Mouse (Mus musculus): ENCODE results near the gene Fbxo17. TPM values are rescaled to one million over a fixed set of nuclear protein-coding genes. Genes with fewer than 3 reads are reported as not detected.

Fbxo17 gene
- polyA plus RNA-seq, 1 experiment from 2014 or later, result 1.1 TPM

GRCm38 (mm10) chr7:28739829-28740228 lies 23.2 kb downstream of the Fbxo17 start:
- H3K36me3 ChIP-seq (replicated peaks), result peaks cover 12% of the 10 kb centered on the region
- H3K4me3 ChIP-seq (replicated peaks), result no peak overlapping the region
- no peaks in the 10 kb centered on the region for H3K27me3 ChIP-seq
- ATAC-seq (ENCODE audit: insufficient read depth), result no peak
- no peaks in the 10 kb centered on the region for H3K9me3 ChIP-seq (replicated peaks)
- no peak overlapping the region for H3K4me2 ChIP-seq
- 81% methylated on average over 21 of the region's 21 CpGs for WGBS (ENCODE audit: insufficient replicate concordance)
- no peak overlapping the region for H3K9ac ChIP-seq
- H3K27ac ChIP-seq (replicated peaks), result no peak overlapping the region
- peaks cover 26% of the 10 kb centered on the region for H3K4me1 ChIP-seq (replicated peaks)

GRCm38 (mm10) chr7:28740949-28741348 lies 24.3 kb downstream of the Fbxo17 start:
- no peaks in the 10 kb centered on the region for H3K9me3 ChIP-seq (replicated peaks)
- peak overlapping the region; percentile 78 for H3K4me2 ChIP-seq
- H3K36me3 ChIP-seq (replicated peaks), result peaks cover 16% of the 10 kb centered on the region
- H3K9ac ChIP-seq, result peak overlapping the region; percentile 77
- peak overlapping the region; percentile 86 for H3K4me3 ChIP-seq (replicated peaks)
- WGBS (ENCODE audit: insufficient replicate concordance), result 32% methylated on average over 9 of the region's 9 CpGs
- H3K27ac ChIP-seq (replicated peaks), result peak overlapping the region; percentile 75
- peaks cover 26% of the 10 kb centered on the region for H3K4me1 ChIP-seq (replicated peaks)
- no peaks in the 10 kb centered on the region for H3K27me3 ChIP-seq
- ATAC-seq (ENCODE audit: insufficient read depth), result no peak

GRCm38 (mm10) chr7:28741368-28741708 lies 24.7 kb downstream of the Fbxo17 start:
- ATAC-seq (ENCODE audit: insufficient read depth), result peak; percentile 2; the same call in 1 of the 2 replicates
- Histone ChIP-seq H3K4me2 (peak overlapping the region; percentile 78), H3K36me3 (replicated peaks) (peaks cover 20% of the 10 kb centered on the region), H3K27ac (replicated peaks) (peak overlapping the region; percentile 75), H3K4me3 (replicated peaks) (peak overlapping the region; percentile 86), H3K27me3 (no peaks in the 10 kb centered on the region), H3K4me1 (replicated peaks) (peaks cover 26% of the 10 kb centered on the region), H3K9me3 (replicated peaks) (no peaks in the 10 kb centered on the region), H3K9ac (peak overlapping the region; percentile 77)
- WGBS (ENCODE audit: insufficient replicate concordance), result under 1% methylated on average over 13 of the region's 13 CpGs

GRCm38 (mm10) chr7:28741709-28742438 lies 25.3 kb downstream of the Fbxo17 start, which contains the start of the genes Mrps12 and Sars2:
TSS of gene Mrps12 (minus strand) at chr7:28741820.
TSS of gene Sars2 (plus strand) at chr7:28741992.
- H3K9me3 ChIP-seq (replicated peaks), result no peaks in the 10 kb centered on the region

GRCm38 (mm10) chr7:28749935-28750334 lies 33.3 kb downstream of the Fbxo17 start:
- H3K4me2 ChIP-seq, result no peak overlapping the region
- H3K4me3 ChIP-seq (replicated peaks), result no peak overlapping the region
- H3K36me3 ChIP-seq (replicated peaks), result peaks cover 12% of the 10 kb centered on the region; the same call in 1 of the 2 replicates
- no peaks in the 10 kb centered on the region for H3K4me1 ChIP-seq (replicated peaks)
- no peaks in the 10 kb centered on the region for H3K9me3 ChIP-seq (replicated peaks)
- peaks cover under 1% of the 10 kb centered on the region; the same call in 1 of the 2 replicates for H3K27me3 ChIP-seq
- no peak overlapping the region for H3K27ac ChIP-seq (replicated peaks)
- WGBS (ENCODE audit: insufficient replicate concordance), result 78% methylated on average over 7 of the region's 7 CpGs
- H3K9ac ChIP-seq, result no peak overlapping the region
- ATAC-seq (ENCODE audit: insufficient read depth), result no peak

More at GRCm38 (mm10) chr7:28741709-28742438, 25.3 kb downstream of the Fbxo17 start, which contains the start of the genes Mrps12 and Sars2:
- peak within 1 kb of the TSS; percentile 84 for H3K27ac ChIP-seq (replicated peaks)
- H3K4me2 ChIP-seq, result peak within 1 kb of the TSS; percentile 78
- H3K9ac ChIP-seq, result peak within 1 kb of the TSS; percentile 77
- peak; percentile 94 for ATAC-seq (ENCODE audit: insufficient read depth)
- no peaks in the 10 kb centered on the region for H3K27me3 ChIP-seq
- H3K36me3 ChIP-seq (replicated peaks), result peaks cover 21% of the 10 kb centered on the region
- peaks cover 26% of the 10 kb centered on the region for H3K4me1 ChIP-seq (replicated peaks)
- under 1% methylated on average over 39 of the region's 39 CpGs for WGBS (ENCODE audit: insufficient replicate concordance)
- H3K4me3 ChIP-seq (replicated peaks), result peak within 1 kb of the TSS; percentile 86

GRCm38 (mm10) chr7:28756079-28756478 lies 39.5 kb downstream of the Fbxo17 start, which contains the start of gene Ccer2:
TSS of gene Ccer2 (plus strand) at chr7:28756174.
- Histone ChIP-seq H3K36me3 (replicated peaks) (peaks cover 23% of the 10 kb centered on the region), H3K27ac (replicated peaks) (no peak within 1 kb of the TSS), H3K27me3 (peaks cover 26% of the 10 kb centered on the region), H3K4me2 (no peak within 1 kb of the TSS), H3K4me3 (replicated peaks) (no peak within 1 kb of the TSS), H3K9ac (no peak within 1 kb of the TSS), H3K4me1 (replicated peaks) (peaks cover 7% of the 10 kb centered on the region; the same call in 1 of the 2 replicates), H3K9me3 (replicated peaks) (no peaks in the 10 kb centered on the region)
- ATAC-seq (ENCODE audit: insufficient read depth), result no peak
- 5% methylated on average over 17 of the region's 17 CpGs for WGBS (ENCODE audit: insufficient replicate concordance)

GRCm38 (mm10) chr7:28758623-28759022 lies 42.0 kb downstream of the Fbxo17 start:
- ATAC-seq (ENCODE audit: insufficient read depth), result no peak
- peaks cover 26% of the 10 kb centered on the region for H3K27me3 ChIP-seq
- H3K9me3 ChIP-seq (replicated peaks), result no peaks in the 10 kb centered on the region
- WGBS (ENCODE audit: insufficient replicate concordance), result 76% methylated on average over 13 of the region's 13 CpGs
- peaks cover 7% of the 10 kb centered on the region; the same call in 1 of the 2 replicates for H3K4me1 ChIP-seq (replicated peaks)
- peaks cover 42% of the 10 kb centered on the region for H3K36me3 ChIP-seq (replicated peaks)
- no peak overlapping the region for H3K27ac ChIP-seq (replicated peaks)
- no peak overlapping the region for H3K9ac ChIP-seq
- no peak overlapping the region for H3K4me3 ChIP-seq (replicated peaks)
- H3K4me2 ChIP-seq, result no peak overlapping the region

- peaks cover 42% of the 10 kb centered on the region for H3K36me3 ChIP-seq (replicated peaks)
- H3K27ac ChIP-seq (replicated peaks), result no peak overlapping the region
- H3K4me2 ChIP-seq, result no peak overlapping the region
- H3K9ac ChIP-seq, result no peak overlapping the region
- WGBS (ENCODE audit: insufficient replicate concordance), result 88% methylated on average over 9 of the region's 9 CpGs
- peaks cover 19% of the 10 kb centered on the region for H3K4me1 ChIP-seq (replicated peaks)
- H3K27me3 ChIP-seq, result peaks cover 6% of the 10 kb centered on the region; the same call in 1 of the 2 replicates
- no peak for ATAC-seq (ENCODE audit: insufficient read depth)
- H3K9me3 ChIP-seq (replicated peaks), result no peaks in the 10 kb centered on the region
- H3K4me3 ChIP-seq (replicated peaks), result no peak overlapping the region
Observed at GRCm38 (mm10) chr7:28761907-28762306, 45.3 kb downstream of the Fbxo17 start.

GRCm38 (mm10) chr7:28765211-28765610 lies 48.6 kb downstream of the Fbxo17 start:
- no peak for ATAC-seq (ENCODE audit: insufficient read depth)
- 0 out of 2 replicates have a peak overlapping the region, but pooled peaks have one; percentile 72 for H3K9ac ChIP-seq

GRCm38 (mm10) chr7:28766173-28766879 lies 49.7 kb downstream of the Fbxo17 start, which contains the start of gene Sirt2:
TSS of gene Sirt2 (plus strand) at chr7:28766735.
- H3K4me1 ChIP-seq (replicated peaks), result peaks cover 58% of the 10 kb centered on the region
- H3K4me3 ChIP-seq (replicated peaks), result peak within 1 kb of the TSS; percentile 80
- H3K9me3 ChIP-seq (replicated peaks), result no peaks in the 10 kb centered on the region
- H3K4me2 ChIP-seq, result peak within 1 kb of the TSS; percentile 85
- H3K27me3 ChIP-seq, result no peaks in the 10 kb centered on the region
- ATAC-seq (ENCODE audit: insufficient read depth), result peak; percentile 96
- H3K9ac ChIP-seq, result peak within 1 kb of the TSS; percentile 80
- H3K36me3 ChIP-seq (replicated peaks), result peaks cover 16% of the 10 kb centered on the region
- peak within 1 kb of the TSS; percentile 59; the same call in 1 of the 2 replicates for H3K27ac ChIP-seq (replicated peaks)
- WGBS (ENCODE audit: insufficient replicate concordance), result under 1% methylated on average over 45 of the region's 45 CpGs

More at GRCm38 (mm10) chr7:28765211-28765610, 48.6 kb downstream of the Fbxo17 start:
- Histone ChIP-seq H3K36me3 (replicated peaks) (peaks cover 27% of the 10 kb centered on the region), H3K9me3 (replicated peaks) (no peaks in the 10 kb centered on the region), H3K27me3 (no peaks in the 10 kb centered on the region), H3K4me3 (replicated peaks) (peak overlapping the region; percentile 80), H3K27ac (replicated peaks) (0 out of 2 replicates have a peak overlapping the region, but pooled peaks have one; percentile 24), H3K4me2 (peak overlapping the region; percentile 85), H3K4me1 (replicated peaks) (peaks cover 46% of the 10 kb centered on the region)
- WGBS (ENCODE audit: insufficient replicate concordance), result 58% methylated on average over 6 of the region's 6 CpGs

GRCm38 (mm10) chr7:28766910-28767309 lies 50.3 kb downstream of the Fbxo17 start:
- ATAC-seq (ENCODE audit: insufficient read depth), result no peak
- no peaks in the 10 kb centered on the region for H3K9me3 ChIP-seq (replicated peaks)
- H3K9ac ChIP-seq, result peak overlapping the region; percentile 80
- H3K27ac ChIP-seq (replicated peaks), result peak overlapping the region; percentile 58; the same call in 1 of the 2 replicates
- H3K4me2 ChIP-seq, result peak overlapping the region; percentile 85
- peak overlapping the region; percentile 80 for H3K4me3 ChIP-seq (replicated peaks)
- H3K27me3 ChIP-seq, result no peaks in the 10 kb centered on the region
- H3K36me3 ChIP-seq (replicated peaks), result peaks cover 10% of the 10 kb centered on the region
- peaks cover 58% of the 10 kb centered on the region for H3K4me1 ChIP-seq (replicated peaks)
- 4% methylated on average over 14 of the region's 14 CpGs for WGBS (ENCODE audit: insufficient replicate concordance)

All from liver, embryonic 15.5 days (tissue).